Mouse (Mus musculus): ENCODE measurements at regions not wholly inside any gene's neighbourhood (a gene's known extent, or its start where the extent isn't known, plus 50 kb on each side); places are given as distances from the start of the nearest gene placed in this dataset.
A peak's percentile ranks its signal among the peaks of the same experiment; 100 is the strongest.

DNA sequence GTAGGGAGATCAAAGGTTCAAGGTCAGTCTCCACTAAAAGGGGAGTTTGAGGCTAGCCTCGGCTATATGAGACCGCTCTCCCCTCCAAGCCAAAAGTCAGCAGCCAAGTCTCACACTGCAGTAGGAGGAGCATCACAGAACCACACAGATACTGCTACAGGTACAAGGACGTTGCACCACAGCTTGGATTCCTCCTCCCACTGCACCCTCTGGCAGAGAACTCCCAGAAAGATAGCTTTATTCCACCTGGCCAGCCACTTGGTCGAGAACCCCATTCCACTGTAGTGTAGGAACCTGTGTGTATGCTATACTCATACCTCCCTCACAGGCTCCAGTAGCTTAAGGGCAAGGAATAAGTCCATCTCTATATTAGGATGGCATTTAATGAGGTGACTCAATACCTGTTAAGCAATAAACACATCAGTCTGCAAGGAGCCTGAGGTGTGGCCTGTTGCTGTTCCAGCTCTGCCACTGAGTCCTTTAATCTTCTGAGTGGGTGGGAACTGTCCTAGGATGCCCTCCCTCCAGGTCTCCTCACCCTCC is 254.0 kb downstream of the Sox4 start:
- DNase-seq (ENCODE audit: low spot score in 2 of 2), result no peak

- no peak for DNase-seq (ENCODE audit: low spot score in 2 of 2)
Observed at GRCm38 (mm10) chr13:28697796-28698678, 255.5 kb downstream of the Sox4 start.

GRCm38 (mm10) chr13:28693078-28693477 is 260.4 kb downstream of the Sox4 start:
- no peak for DNase-seq (ENCODE audit: low spot score in 2 of 2)

DNA sequence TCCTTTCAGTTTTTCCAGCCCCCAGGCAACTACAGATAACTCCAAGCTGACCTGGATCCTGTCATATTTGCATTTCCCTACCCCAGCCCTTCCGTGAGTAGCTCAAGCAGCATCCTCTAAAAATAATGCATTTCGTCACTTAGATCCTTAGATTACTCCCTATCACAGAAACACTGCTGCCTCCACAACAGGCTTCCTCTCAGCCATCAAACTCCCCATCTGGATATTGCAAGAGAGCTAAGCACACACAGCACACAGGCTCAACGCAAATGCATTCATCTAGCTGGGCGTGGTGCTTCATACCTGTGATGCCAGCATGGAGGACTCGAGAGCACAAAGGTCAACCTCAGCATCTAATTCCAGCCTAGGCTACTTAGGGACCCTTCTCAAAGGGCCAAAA is 260.9 kb downstream of the Sox4 start:
- peak; percentile 24 to 25 for DNase-seq (ENCODE audit: low spot score in 2 of 2)

DNA sequence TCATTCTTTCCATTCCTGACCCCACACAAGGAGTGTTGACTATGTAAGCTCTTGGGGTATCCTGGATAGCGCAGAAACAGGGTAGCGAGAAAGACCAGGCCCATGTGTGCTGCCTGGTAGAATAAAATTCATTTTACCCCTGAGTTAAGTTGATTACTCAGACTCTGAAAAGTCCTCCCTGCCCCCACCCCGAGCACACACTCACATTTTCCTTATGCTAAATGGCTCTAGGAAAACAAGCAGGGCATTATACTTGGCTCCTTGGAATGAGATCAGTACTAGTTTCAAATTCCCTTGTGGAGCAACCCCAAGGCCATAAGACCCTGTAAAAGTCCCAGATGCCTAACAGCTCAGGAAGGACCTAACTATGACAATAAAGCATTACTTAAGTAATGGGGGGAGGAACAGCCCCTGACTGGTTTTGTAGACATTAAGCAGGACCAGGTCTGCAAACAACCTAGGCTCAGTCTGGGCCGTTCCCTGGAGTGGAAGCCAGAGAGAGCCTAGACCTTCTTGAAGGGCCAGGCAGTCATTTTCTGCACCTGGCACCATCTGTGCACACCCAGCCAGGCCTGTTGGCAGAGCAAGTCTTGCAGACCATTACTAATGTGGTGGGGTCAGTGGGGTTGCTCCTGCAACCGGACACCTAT is 262.9 kb downstream of the Sox4 start:
- DNase-seq (ENCODE audit: low spot score in 2 of 2), result no peak

DNA sequence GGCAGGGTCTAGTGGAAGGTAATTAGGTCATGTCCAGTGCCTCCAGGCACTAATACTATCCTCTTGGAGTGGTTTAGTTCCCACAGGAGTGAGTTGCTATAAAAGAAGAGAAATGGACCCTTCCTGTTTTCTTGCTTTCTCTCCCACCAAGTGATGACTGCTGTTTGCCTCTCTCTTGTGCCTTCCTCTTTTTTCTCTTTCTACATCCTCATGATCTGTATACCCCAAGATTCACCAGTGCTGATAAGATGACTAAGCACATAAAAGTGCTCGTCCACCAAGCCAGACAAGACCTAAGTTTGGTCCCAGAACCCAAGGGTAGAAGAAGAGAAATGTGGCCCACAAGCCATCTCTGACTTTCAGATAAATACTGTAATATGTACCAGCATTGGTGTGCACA is 265.7 kb downstream of the Sox4 start:
- no peak for DNase-seq (ENCODE audit: low spot score in 2 of 2)

- no peak for DNase-seq (ENCODE audit: low spot score in 2 of 2)
Observed at GRCm38 (mm10) chr13:28684311-28684710, 269.2 kb downstream of the Sox4 start.

DNA sequence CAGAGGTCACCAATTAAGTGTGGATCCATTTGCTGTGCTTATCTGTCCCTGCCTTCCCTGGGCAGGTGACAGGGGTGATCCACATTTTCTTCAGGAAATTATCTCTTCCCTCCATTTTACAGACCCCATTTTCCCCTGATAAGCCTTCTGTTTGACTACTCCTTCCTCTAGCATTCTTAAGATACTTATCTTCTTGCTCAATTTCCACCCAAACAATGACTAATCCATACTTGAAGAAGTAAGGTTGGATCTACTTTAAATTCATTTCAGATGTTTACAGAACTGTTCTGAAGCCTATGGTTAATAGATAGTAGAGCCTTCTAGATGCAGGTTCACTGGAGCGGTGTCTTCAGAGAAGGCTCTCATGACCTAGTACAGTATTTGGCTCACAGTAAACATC is 273.2 kb downstream of the Sox4 start:
- DNase-seq (ENCODE audit: low spot score in 2 of 2), result no peak

- no peak for DNase-seq (ENCODE audit: low spot score in 2 of 2)
Observed at GRCm38 (mm10) chr13:28673622-28674021, 279.9 kb downstream of the Sox4 start.

- DNase-seq (ENCODE audit: low spot score in 2 of 2), result no peak
Observed at GRCm38 (mm10) chr13:28671543-28671942, 282.0 kb downstream of the Sox4 start.

DNA sequence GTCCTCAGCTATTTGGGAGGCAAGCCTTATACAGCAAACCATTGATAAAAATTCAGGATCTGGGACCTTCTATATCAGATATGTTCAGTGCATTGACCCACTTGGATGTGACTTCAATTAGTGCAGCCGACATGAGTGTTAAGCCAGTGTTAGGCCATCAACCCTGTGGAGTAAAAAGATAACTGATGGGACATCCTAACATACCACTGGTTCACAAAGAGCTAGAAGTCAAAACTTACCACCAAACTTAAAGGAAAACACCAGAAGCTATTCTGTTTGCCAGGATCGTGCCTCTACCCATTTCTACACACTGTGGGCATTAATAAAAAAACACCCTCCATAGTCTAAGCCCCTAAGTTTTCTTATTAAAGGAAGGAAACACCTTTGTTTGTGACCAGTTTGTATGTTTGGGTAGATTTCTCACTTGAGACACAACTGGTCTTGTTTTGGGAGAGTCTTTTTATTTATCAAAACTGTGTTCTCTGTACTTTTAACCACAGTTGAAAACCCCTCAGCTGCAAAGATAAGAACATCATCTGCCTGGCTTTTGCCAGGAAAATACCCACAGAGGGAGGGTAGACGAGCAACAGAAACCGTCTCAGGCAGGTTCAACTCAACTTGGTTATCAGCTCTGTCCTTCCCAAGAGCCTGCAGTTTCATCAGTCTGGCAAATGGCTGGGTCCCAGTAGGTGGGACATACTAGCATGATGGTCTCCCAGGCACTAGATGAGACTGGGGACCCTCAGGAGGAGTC is 283.5 kb downstream of the Sox4 start:
- no peak for DNase-seq (ENCODE audit: low spot score in 2 of 2)

GRCm38 (mm10) chr13:28666832-28667231 is 286.7 kb downstream of the Sox4 start:
- no peak for DNase-seq (ENCODE audit: low spot score in 2 of 2)

DNA sequence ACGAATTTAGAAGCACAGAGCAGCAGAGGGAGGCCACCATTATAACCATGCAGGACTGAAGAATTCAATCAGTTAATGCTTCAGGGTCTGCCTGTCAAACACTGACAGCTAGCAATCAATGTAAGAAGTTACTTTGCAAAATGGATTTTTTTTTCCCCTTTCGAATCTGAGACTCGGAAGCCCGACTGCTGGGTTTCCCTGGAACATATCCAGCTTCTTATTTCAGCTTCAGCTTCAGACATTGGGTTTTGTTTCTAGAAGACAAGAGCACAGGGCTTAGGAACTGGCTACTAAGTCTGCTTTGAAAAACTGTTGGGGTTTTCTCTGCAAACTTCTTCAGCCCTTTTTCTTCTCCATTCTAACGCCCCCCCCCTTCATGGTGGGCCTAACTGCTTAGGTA is 288.4 kb downstream of the Sox4 start:
- no peak for DNase-seq (ENCODE audit: low spot score in 2 of 2)

DNA sequence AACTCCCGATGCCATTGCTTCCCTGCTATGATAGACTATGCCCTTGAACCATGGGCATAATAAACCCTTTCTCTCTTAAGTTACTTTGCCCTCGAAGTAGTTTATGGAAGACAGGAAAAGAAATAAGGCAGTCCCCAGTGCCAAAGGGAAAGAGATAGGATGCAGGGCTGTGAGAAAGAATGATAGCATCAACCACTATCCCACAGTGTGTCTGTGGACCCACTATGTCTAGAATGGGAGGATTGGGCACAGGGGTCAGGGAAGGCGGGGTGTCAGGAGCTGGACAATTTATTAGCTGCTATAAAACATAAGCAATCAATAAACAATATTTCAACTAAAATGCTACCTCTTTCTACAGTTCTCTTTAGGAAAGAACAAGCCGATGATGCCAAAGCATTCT is 288.8 kb downstream of the Sox4 start:
- no peak for DNase-seq (ENCODE audit: low spot score in 2 of 2)

GRCm38 (mm10) chr13:28663950-28664681 is 289.4 kb downstream of the Sox4 start:
- DNase-seq (ENCODE audit: low spot score in 2 of 2), result no peak

DNA sequence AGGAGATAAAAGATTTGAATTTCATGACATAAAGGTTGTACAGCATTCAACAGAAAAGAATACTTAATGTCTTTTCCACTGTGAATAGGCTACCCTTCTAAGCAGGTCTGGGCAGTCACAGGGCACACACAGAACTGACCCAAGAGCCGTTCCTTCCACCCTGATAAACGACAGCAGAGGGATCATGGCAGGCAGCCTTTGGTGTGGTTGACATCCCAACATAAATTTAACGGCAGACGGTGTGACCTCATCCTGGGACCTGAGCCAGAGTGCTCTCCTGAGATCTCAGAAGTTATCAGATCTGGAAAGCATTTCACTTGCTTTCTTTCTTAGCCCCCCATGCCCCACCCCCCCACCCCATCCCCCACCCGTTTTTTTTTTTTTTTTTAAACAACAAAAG is 290.1 kb downstream of the Sox4 start:
- DNase-seq (ENCODE audit: low spot score in 2 of 2), result no peak

GRCm38 (mm10) chr13:28662316-28662752 is 291.2 kb downstream of the Sox4 start:
- DNase-seq (ENCODE audit: low spot score in 2 of 2), result no peak

GRCm38 (mm10) chr13:28660151-28660550 is 293.4 kb downstream of the Sox4 start:
- DNase-seq (ENCODE audit: low spot score in 2 of 2), result no peak

DNA sequence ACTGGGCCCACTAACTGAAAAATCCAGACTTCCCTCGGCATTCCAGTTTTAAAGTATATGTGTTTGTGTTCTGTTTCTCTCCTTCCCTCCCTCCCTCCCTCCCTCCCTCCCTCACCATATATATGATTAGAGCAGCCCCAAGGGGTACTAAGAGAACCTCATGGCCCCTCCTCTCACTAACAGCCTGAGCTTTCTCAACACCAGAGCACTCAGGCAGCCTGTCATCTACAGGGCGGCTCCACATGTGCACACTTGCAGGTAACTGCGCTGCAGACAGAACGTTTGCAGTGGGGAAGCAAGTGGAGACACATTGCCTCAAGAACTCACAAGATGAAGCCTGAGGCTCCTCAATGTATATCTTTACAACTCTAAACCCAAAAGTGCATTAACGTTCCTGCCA is 294.9 kb downstream of the Sox4 start:
- no peak for DNase-seq (ENCODE audit: low spot score in 2 of 2)

- no peak for DNase-seq (ENCODE audit: low spot score in 2 of 2)
Observed at GRCm38 (mm10) chr13:28654883-28655282, 298.6 kb downstream of the Sox4 start.

DNA sequence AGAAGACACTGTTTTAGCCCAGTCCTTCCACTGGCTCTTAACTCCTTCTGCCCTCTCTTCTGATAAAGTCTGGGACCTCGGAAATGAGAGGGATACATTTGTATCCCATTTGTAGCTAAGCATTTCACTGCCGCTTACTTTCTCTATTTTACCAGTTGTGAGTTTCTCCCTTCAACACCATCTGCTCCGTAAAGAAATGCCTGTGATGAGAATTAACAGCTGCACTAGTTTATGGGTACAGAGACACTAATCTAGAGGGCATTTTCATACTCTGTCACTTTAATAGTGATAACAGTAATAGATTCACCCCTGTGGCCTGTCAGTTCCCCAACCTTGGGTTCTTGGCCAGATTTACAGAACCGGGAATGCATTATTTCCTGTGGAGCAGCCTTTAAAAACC is 300.2 kb downstream of the Sox4 start:
- no peak for DNase-seq (ENCODE audit: low spot score in 2 of 2)

- peak in 1 of 2 experiments; percentile 25 for DNase-seq (ENCODE audit: low spot score in 2 of 2)
Observed at GRCm38 (mm10) chr13:28651810-28652209, 301.7 kb downstream of the Sox4 start.
